In genomic region chr1:77514963-77515650, GRCm38 (mm10) we compare ENCODE assay signal across 8 mouse cellular contexts. TPM values are rescaled to one million over a fixed set of nuclear protein-coding genes. Genes with fewer than 3 reads are reported as not detected.
DNase-seq lines count a peak whose midpoint lies in the region; ATAC-seq and TF ChIP-seq lines count a peak whose summit lies in the region.

Epha4 (minus strand) TSS chr1:77515088.

- no peaks in the 10 kb centered on the region for H3K36me3 ChIP-seq in hindbrain, embryonic 16.5 days (ENCODE audit: control insufficient read depth, insufficient read depth, low read length)

- peak within 1 kb of the TSS; percentile 79 for H3K27ac ChIP-seq in hindbrain, embryonic 16.5 days (ENCODE audit: low read depth, low read length)
- H3K27ac ChIP-seq in left cerebral cortex, adult 2 months = peak within 1 kb of the TSS; percentile 93

- ATAC-seq in common myeloid progenitor, adult 5-6 weeks (replicated peaks; ENCODE audit: low read depth, poor library complexity, severe bottlenecking) = peak; percentile 78
- peak; percentile 95 for ATAC-seq in hindbrain, embryonic 16.5 days
- no peak for ATAC-seq in activated CD4-positive, CD25-positive, alpha-beta regulatory T cell, adult 4 months

- no peaks in the 10 kb centered on the region for H3K27me3 ChIP-seq in hindbrain, embryonic 16.5 days (replicated peaks; ENCODE audit: control insufficient read depth, insufficient read depth, low read length)

- under 1% methylated on average over 40 of the region's 40 CpGs for WGBS in hindbrain, embryonic 16.5 days

- intact Hi-C loops in left cerebral cortex, adult 2 months (cut with DNase I) = loop anchor here (2.0 to 10.0 kb wide), 10 partner anchors 382 to 1703 kb away; no protein-coding TSS in a partner anchor

- H3K4me2 ChIP-seq in hindbrain, embryonic 16.5 days (ENCODE audit: low read length) = peak within 1 kb of the TSS; percentile 96

- no peaks in the 10 kb centered on the region for H3K9me3 ChIP-seq in hindbrain, embryonic 16.5 days (ENCODE audit: control insufficient read depth, low read length)

- DNase-seq in adrenal gland, adult 2 months = peak; percentile 95
- DNase-seq in gastrocnemius, adult 8-10 months (ENCODE audit: low spot score in 2 of 2) = peak; percentile 78
- peak; percentile 90 for DNase-seq in left cerebral cortex, adult 2 months (ENCODE audit: extremely low spot score in 1 of 2, low spot score in 2 of 2)
- DNase-seq in lung, postnatal 36 days = peak; percentile 95
- peak; percentile 89 for DNase-seq in right cerebral cortex, postnatal 14 days

- peaks cover 17% of the 10 kb centered on the region for H3K4me1 ChIP-seq in hindbrain, embryonic 16.5 days (ENCODE audit: control insufficient read depth, insufficient read depth, low read depth, low read length)

- H3K9ac ChIP-seq in hindbrain, embryonic 16.5 days (ENCODE audit: low read depth, low read length) = peak within 1 kb of the TSS; percentile 67

- peak within 1 kb of the TSS; percentile 48 for H3K4me3 ChIP-seq in hindbrain, embryonic 16.5 days (ENCODE audit: low read length)
- H3K4me3 ChIP-seq in left cerebral cortex, adult 2 months = peak within 1 kb of the TSS; percentile 85

- no peak for TF ChIP-seq CTCF in left cerebral cortex, adult 2 months (IDR thresholded peaks at IDR 0.05)

RNA-seq across cellular contexts. Expression of gene Epha4, which starts in this region (rescaled TPM):
- total RNA-seq in adrenal gland, adult 2 months (2021) = 1 to 10 TPM; 2.1 to 2.8 TPM
- 0.74 and 1.3 TPM in 2 replicates for polyA plus RNA-seq in adrenal gland, adult 2 months (2012; rRNA removed)
- total RNA-seq in common myeloid progenitor, adult 5-6 weeks (2017) = 1.0 and 1.5 TPM in 2 replicates
- total RNA-seq in gastrocnemius, adult 8-10 months (2022) = 1 to 10 TPM; 1.1 to 1.4 (median 1.2) TPM
- 37.7 and 40.8 TPM in 2 replicates for polyA plus RNA-seq in hindbrain, embryonic 16.5 days (2015; fragmentation: Nextera tagmentation; extraction: Ambion mirVana)
- 100 to 1,000 TPM; 173 to 174 TPM for total RNA-seq in left cerebral cortex, adult 2 months (2021)
- under 1 TPM in 1 of 2 experiments, not detected in 1; 0.12 TPM for polyA plus RNA-seq in activated CD4-positive, CD25-positive, alpha-beta regulatory T cell, adult 4 months (2017; shearing (Covaris generic))

Comparison
In these comparisons a context has a peak if more than half of its experiments do, and no peak if none do; other contexts are left out.
1. RNA of gene Epha4 (total RNA-seq): 173 to 174 TPM in left cerebral cortex, adult 2 months; 2.1 to 2.8 TPM in adrenal gland, adult 2 months, 1.0 to 1.5 TPM in common myeloid progenitor, adult 5-6 weeks and 1.1 to 1.4 TPM in gastrocnemius, adult 8-10 months; every median in the first group is over 10 times any median in the second.
2. RNA of gene Epha4 (polyA plus RNA-seq): 37.7 to 40.8 TPM in hindbrain, embryonic 16.5 days; 0.74 to 1.3 TPM in adrenal gland, adult 2 months and 0.12 TPM in activated CD4-positive, CD25-positive, alpha-beta regulatory T cell, adult 4 months; every median in the first group is over 10 times any median in the second.
3. Peak in every context shown above with its lines, with median percentiles within 50 percentile points of each other: DNase-seq.